In genomic region chr5:106833025-106833424, GRCm38 (mm10) we compare ENCODE assay signal across 25 mouse cellular contexts.
DNase-seq lines count a peak whose midpoint lies in the region; ATAC-seq lines count a peak whose summit lies in the region.
"Had no signal": no experiment of that assay in that cellular context is flagged by ENCODE, and none has a peak within 500 bp of the region (broad histone marks: within the 10 kb centered on the region; RNA-seq: fewer than 3 reads in every experiment).

No protein-coding gene starts in this region.

- no peaks in the 10 kb centered on the region for H3K36me3 ChIP-seq in heart, embryonic 11.5 days (ENCODE audit: control insufficient read depth, insufficient read depth, low read length)
- no peaks in the 10 kb centered on the region for H3K36me3 ChIP-seq in limb, embryonic 11.5 days (ENCODE audit: control insufficient read depth, insufficient read depth, low read length)
- H3K36me3 ChIP-seq in limb, embryonic 10.5 days, result no peaks in the 10 kb centered on the region
- H3K36me3 ChIP-seq in limb, embryonic 13.5 days, result no peaks in the 10 kb centered on the region
- H3K36me3 ChIP-seq in forebrain, embryonic 10.5 days (replicated peaks), result no peaks in the 10 kb centered on the region
- H3K36me3 ChIP-seq: hindbrain, embryonic 12.5 days; midbrain, embryonic 12.5 days; neural tube, embryonic 12.5 days had no signal

- H3K4me3 ChIP-seq in heart, embryonic 11.5 days (ENCODE audit: low read depth, low read length), result no peak overlapping the region
- no peak overlapping the region for H3K4me3 ChIP-seq in limb, embryonic 11.5 days (ENCODE audit: low read depth, low read length)
- no peak overlapping the region for H3K4me3 ChIP-seq in limb, embryonic 10.5 days
- no peak overlapping the region for H3K4me3 ChIP-seq in limb, embryonic 13.5 days
- no peak overlapping the region for H3K4me3 ChIP-seq in forebrain, embryonic 10.5 days
- H3K4me3 ChIP-seq: hindbrain, embryonic 12.5 days; left cerebral cortex, adult 2 months; midbrain, embryonic 12.5 days; neural tube, embryonic 12.5 days had no signal

- no peaks in the 10 kb centered on the region for H3K9me3 ChIP-seq in heart, embryonic 11.5 days (replicated peaks; ENCODE audit: control insufficient read depth, low read length)
- H3K9me3 ChIP-seq in limb, embryonic 11.5 days (ENCODE audit: control insufficient read depth, low read length), result no peaks in the 10 kb centered on the region
- H3K9me3 ChIP-seq in limb, embryonic 10.5 days (replicated peaks), result no peaks in the 10 kb centered on the region
- no peaks in the 10 kb centered on the region; the same call in 1 of the 2 replicates for H3K9me3 ChIP-seq in limb, embryonic 13.5 days
- H3K9me3 ChIP-seq in forebrain, embryonic 10.5 days, result no peaks in the 10 kb centered on the region
- H3K9me3 ChIP-seq: hindbrain, embryonic 12.5 days; midbrain, embryonic 12.5 days; neural tube, embryonic 12.5 days had no signal

- 24% methylated on average over 7 of the region's 7 CpGs for WGBS in heart, embryonic 11.5 days (ENCODE audit: insufficient replicate concordance)
- 6% methylated on average over 7 of the region's 7 CpGs for WGBS in limb, embryonic 11.5 days
- WGBS in limb, embryonic 10.5 days, result 21% methylated on average over 7 of the region's 7 CpGs
- 14% methylated on average over 7 of the region's 7 CpGs for WGBS in limb, embryonic 13.5 days
- WGBS in forebrain, embryonic 10.5 days, result 31% methylated on average over 7 of the region's 7 CpGs

- no peak overlapping the region for H3K27ac ChIP-seq in heart, embryonic 11.5 days (ENCODE audit: low read depth, low read length)
- H3K27ac ChIP-seq in limb, embryonic 11.5 days (replicated peaks; ENCODE audit: low read depth, low read length), result no peak overlapping the region
- H3K27ac ChIP-seq in limb, embryonic 10.5 days, result no peak overlapping the region
- no peak overlapping the region for H3K27ac ChIP-seq in limb, embryonic 13.5 days
- no peak overlapping the region for H3K27ac ChIP-seq in forebrain, embryonic 10.5 days
- H3K27ac ChIP-seq: hindbrain, embryonic 12.5 days; kidney, postnatal 0 days; left cerebral cortex, adult 2 months; midbrain, embryonic 12.5 days; neural tube, embryonic 12.5 days had no signal

- peak overlapping the region; percentile 47 for H3K4me2 ChIP-seq in heart, embryonic 11.5 days
- H3K4me2 ChIP-seq in limb, embryonic 11.5 days (ENCODE audit: low read depth, severe bottlenecking), result no peak overlapping the region
- H3K4me2 ChIP-seq in limb, embryonic 13.5 days (replicated peaks), result peak overlapping the region; percentile 19
- H3K4me2 ChIP-seq: hindbrain, embryonic 12.5 days; liver, embryonic 11.5 days; midbrain, embryonic 12.5 days; neural tube, embryonic 12.5 days had no signal

- ATAC-seq in heart, embryonic 11.5 days (replicated peaks; ENCODE audit: insufficient number of reproducible peaks, low FRiP score, low TSS enrichment), result peak; percentile 80
- ATAC-seq in limb, embryonic 11.5 days (ENCODE audit: insufficient number of reproducible peaks, low FRiP score, low TSS enrichment, low read depth), result no peak
- ATAC-seq in limb, embryonic 13.5 days (ENCODE audit: low FRiP score, low read depth), result no peak
- ATAC-seq: CD4-positive, CD25-positive, alpha-beta regulatory T cell, adult 4 months; forebrain, postnatal 0 days; inflammation-experienced regulatory T-cells, adult 6 months had no signal

- H3K9ac ChIP-seq in heart, embryonic 11.5 days (ENCODE audit: low read depth, low read length), result no peak overlapping the region
- H3K9ac ChIP-seq in limb, embryonic 11.5 days (ENCODE audit: low read length), result no peak overlapping the region
- no peak overlapping the region for H3K9ac ChIP-seq in limb, embryonic 13.5 days
- H3K9ac ChIP-seq: forebrain, postnatal 0 days; hindbrain, embryonic 12.5 days; midbrain, embryonic 12.5 days; neural tube, embryonic 12.5 days had no signal

- peaks cover 7% of the 10 kb centered on the region; the same call in 1 of the 2 replicates for H3K4me1 ChIP-seq in heart, embryonic 11.5 days (ENCODE audit: control insufficient read depth, insufficient read depth, low read length)
- H3K4me1 ChIP-seq in limb, embryonic 11.5 days (ENCODE audit: control insufficient read depth, insufficient read depth, low read length), result no peaks in the 10 kb centered on the region
- H3K4me1 ChIP-seq in limb, embryonic 10.5 days, result peaks cover 20% of the 10 kb centered on the region
- H3K4me1 ChIP-seq in limb, embryonic 13.5 days, result peaks cover 9% of the 10 kb centered on the region
- peaks cover 7% of the 10 kb centered on the region for H3K4me1 ChIP-seq in forebrain, embryonic 10.5 days

- DNase-seq in heart, adult 18-20 months, result no peak
- DNase-seq in limb, embryonic 11.5 days (ENCODE audit: low spot score), result peak; percentile 31
- no peak for DNase-seq in limb, embryonic 10.5 days (ENCODE audit: low spot score)
- DNase-seq in embryo, embryonic 9.5 days (ENCODE audit: extremely low spot score), result peak; percentile 21
- no peak for DNase-seq in gastrocnemius, adult 18-20 months (ENCODE audit: low spot score)
- DNase-seq in forebrain, embryonic 10.5 days (ENCODE audit: extremely low spot score, low spot score), result no peak
- DNase-seq: cerebellum, adult 11-12 months; cerebellum, postnatal 10 days; forebrain, postnatal 0 days; kidney, adult 18-20 months; lung, adult 18-20 months; lung, postnatal 10 days; retina, postnatal 1 day; right cerebral cortex, postnatal 25 days; spleen, adult 18-20 months had no signal

- H3K27me3 ChIP-seq in heart, embryonic 11.5 days (ENCODE audit: control insufficient read depth, insufficient read depth, low read length), result no peaks in the 10 kb centered on the region
- H3K27me3 ChIP-seq in limb, embryonic 11.5 days (ENCODE audit: control insufficient read depth, insufficient read depth, low read length), result no peaks in the 10 kb centered on the region
- no peaks in the 10 kb centered on the region for H3K27me3 ChIP-seq in limb, embryonic 10.5 days (ENCODE audit: low read depth, poor library complexity, severe bottlenecking)
- no peaks in the 10 kb centered on the region for H3K27me3 ChIP-seq in limb, embryonic 13.5 days
- no peaks in the 10 kb centered on the region for H3K27me3 ChIP-seq in forebrain, embryonic 10.5 days (ENCODE audit: poor library complexity, severe bottlenecking)
- H3K27me3 ChIP-seq: hindbrain, embryonic 12.5 days; midbrain, embryonic 12.5 days; neural tube, embryonic 12.5 days had no signal

Comparison
In these comparisons a context has a peak if more than half of its experiments do, and no peak if none do; other contexts are left out.
1. DNase-seq: peak in limb, embryonic 11.5 days (single experiment) and embryo, embryonic 9.5 days (single experiment); none in heart, adult 18-20 months (0 of 2), limb, embryonic 10.5 days (single experiment), gastrocnemius, adult 18-20 months (single experiment) and forebrain, embryonic 10.5 days (single experiment).